Mouse (Mus musculus): ENCODE measurements around the gene Tm4sf19.

GRCm38 (mm10) chr16:32401335-32401965 lies 1.1 kb downstream of the Tm4sf19 start:
- TF ChIP-seq POLR2A (IDR thresholded peaks at IDR 0.05; ENCODE audit: low read depth, low read length) (no peak), CTCF (IDR thresholded peaks at IDR 0.05; ENCODE audit: borderline replicate concordance, insufficient read depth, low read length) (no peak)
